Mouse (Mus musculus) CH12.LX (cell line): ENCODE measurements around the gene Babam1. TPM values are rescaled to one million over a fixed set of nuclear protein-coding genes. Genes with fewer than 3 reads are reported as not detected.

Experiments used
- DNase-seq: peaks from one replicate; pipeline ENCODE4 v3.0.0-alpha.2; 2013; ENCODE audit errors: extremely low read depth
- H3K27ac ChIP-seq: 2 replicates; pipeline ENCODE4 v1.5.1; 2012; ENCODE audit warnings: low read depth, mild to moderate bottlenecking, control low read depth, moderate library complexity; ENCODE audit not compliant: insufficient read depth
- H3K27me3 ChIP-seq: replicated peaks from 2 replicates; pipeline ENCODE3; 2012; ENCODE audit warnings: inconsistent platforms
- H3K36me3 ChIP-seq, 2 experiments: replicated peaks in 1 of 2; 2 replicates each; pipeline versions ENCODE3 to v1.6.1; 2012; ENCODE audit warnings: inconsistent platforms in 1 of 2, low read length in 1 of 2, mild to moderate bottlenecking in 1 of 2, mixed read lengths in 1 of 2, moderate library complexity in 1 of 2; ENCODE audit not compliant: control insufficient read depth in 1 of 2, insufficient read depth in 1 of 2
- H3K4me1 ChIP-seq, 2 experiments: 2 replicates each; pipeline ENCODE4 v1.6.1; 2012; ENCODE audit warnings: inconsistent platforms in 1 of 2, moderate library complexity in 1 of 2; ENCODE audit not compliant: insufficient read depth in 2 of 2, control insufficient read depth in 1 of 2
- H3K4me2 ChIP-seq: 2 replicates; pipeline ENCODE4 v1.6.1; 2012; ENCODE audit warnings: low read depth, mild to moderate bottlenecking, control low read depth; ENCODE audit not compliant: poor library complexity, insufficient read depth, severe bottlenecking
- H3K4me3 ChIP-seq, 3 experiments: fragments of 150-350 bp in 1 of 3; sonication (generic) in 1 of 3; replicated peaks in 1 of 3; 2 replicates each; pipeline versions ENCODE3 to v1.5.1; 2011 to 2012; ENCODE audit warnings: low read depth in 2 of 3, low read length in 2 of 3, mild to moderate bottlenecking in 2 of 3, moderate library complexity in 2 of 3, control low read depth in 1 of 3, improper control_type of control experiment in 1 of 3, inconsistent platforms in 1 of 3, mixed read lengths in 1 of 3; ENCODE audit not compliant: poor library complexity in 1 of 3
- H3K79me2 ChIP-seq: replicated peaks from 2 replicates; pipeline ENCODE4 v1.6.1; 2012; ENCODE audit warnings: mild to moderate bottlenecking, moderate library complexity; ENCODE audit not compliant: control insufficient read depth, poor library complexity, insufficient read depth, severe bottlenecking; ENCODE audit errors: extremely low read depth
- H3K9ac ChIP-seq: 2 replicates; pipeline ENCODE4 v1.6.1; 2012; ENCODE audit warnings: low read depth, mild to moderate bottlenecking, control low read depth, moderate library complexity; ENCODE audit not compliant: insufficient read depth
- H3K9me3 ChIP-seq: replicated peaks from 2 replicates; pipeline ENCODE3; 2012; ENCODE audit warnings: low read length, inconsistent platforms, mixed read lengths
- BHLHE40 ChIP-seq: IDR thresholded peaks from 2 replicates; pipeline ENCODE4 v1.6.1; 2011; ENCODE audit warnings: mild to moderate bottlenecking, low read depth, low read length, improper control_type of control experiment
- CHD1 ChIP-seq: IDR thresholded peaks from 2 replicates; pipeline ENCODE4 v1.6.1; 2012; ENCODE audit warnings: low read depth, low read length, improper control_type of control experiment, inconsistent platforms
- CHD2 ChIP-seq: IDR thresholded peaks from 2 replicates; pipeline ENCODE4 v1.6.1; 2011; ENCODE audit warnings: low read length, improper control_type of control experiment
- CTCF ChIP-seq, 2 experiments: IDR thresholded peaks in 1 of 2; conservative IDR thresholded peaks in 1 of 2; 2 replicates each; pipeline ENCODE4 v1.5.1; 2011 to 2012; ENCODE audit warnings: low read depth in 2 of 2, low read length in 2 of 2, improper control_type of control experiment in 1 of 2, inconsistent platforms in 1 of 2, mild to moderate bottlenecking in 1 of 2, moderate library complexity in 1 of 2
- E2F4 ChIP-seq: IDR thresholded peaks from 2 replicates; pipeline ENCODE4 v1.6.1; 2011; ENCODE audit warnings: low read depth, low read length, improper control_type of control experiment; ENCODE audit not compliant: insufficient replicate concordance
- ELF1 ChIP-seq: IDR thresholded peaks from 2 replicates; pipeline ENCODE4 v1.6.1; 2014; ENCODE audit warnings: low read depth, mild to moderate bottlenecking, inconsistent platforms, low read length, improper control_type of control experiment
- EP300 ChIP-seq: IDR thresholded peaks from 2 replicates; pipeline ENCODE4 v1.6.1; 2011; ENCODE audit warnings: low read length, improper control_type of control experiment
- ETS1 ChIP-seq: conservative IDR thresholded peaks from 2 replicates; pipeline ENCODE4 v1.6.1; 2012; ENCODE audit warnings: low read depth, mild to moderate bottlenecking, inconsistent platforms, low read length, improper control_type of control experiment, moderate library complexity
- HCFC1 ChIP-seq: IDR thresholded peaks from 2 replicates; pipeline ENCODE4 v1.6.1; 2012; ENCODE audit warnings: low read depth, mild to moderate bottlenecking, inconsistent platforms, low read length, improper control_type of control experiment
- IRF4 ChIP-seq: IDR thresholded peaks from 2 replicates; pipeline ENCODE4 v1.6.1; 2014; ENCODE audit warnings: low read depth, mild to moderate bottlenecking, inconsistent platforms, low read length, improper control_type of control experiment
- JUN ChIP-seq: IDR thresholded peaks from 2 replicates; pipeline ENCODE4 v1.6.1; 2011; ENCODE audit warnings: low read depth, mild to moderate bottlenecking, low read length, improper control_type of control experiment, moderate library complexity; ENCODE audit not compliant: insufficient read depth
- MAZ ChIP-seq: IDR thresholded peaks from 2 replicates; pipeline ENCODE4 v1.6.1; 2012; ENCODE audit warnings: low read depth, mild to moderate bottlenecking, inconsistent platforms, low read length, improper control_type of control experiment, moderate library complexity
- MEF2A ChIP-seq: IDR thresholded peaks from 2 replicates; pipeline ENCODE4 v1.6.1; 2014; ENCODE audit warnings: low read depth, mild to moderate bottlenecking, inconsistent platforms, low read length, improper control_type of control experiment, borderline replicate concordance
- MYC ChIP-seq: IDR thresholded peaks from 2 replicates; pipeline ENCODE4 v1.6.1; 2011; ENCODE audit warnings: low read depth, mild to moderate bottlenecking, improper control_type of control experiment, low read length
- NRF1 ChIP-seq: IDR thresholded peaks from 2 replicates; pipeline ENCODE4 v1.6.1; 2014; ENCODE audit warnings: low read depth, mild to moderate bottlenecking, inconsistent platforms, low read length, improper control_type of control experiment, moderate library complexity
- POLR2A ChIP-seq: IDR thresholded peaks from 2 replicates; pipeline ENCODE4 v1.6.1; 2011; ENCODE audit warnings: low read depth, mild to moderate bottlenecking, improper control_type of control experiment, low read length
- RAD21 ChIP-seq: IDR thresholded peaks from 2 replicates; pipeline ENCODE4 v1.6.1; 2011; ENCODE audit warnings: low read depth, mild to moderate bottlenecking, low read length, improper control_type of control experiment, moderate library complexity
- RCOR1 ChIP-seq: conservative IDR thresholded peaks from 2 replicates; pipeline ENCODE4 v1.6.1; 2012; ENCODE audit warnings: low read depth, mild to moderate bottlenecking, inconsistent platforms, low read length, improper control_type of control experiment
- SIN3A ChIP-seq: IDR thresholded peaks from 2 replicates; pipeline ENCODE4 v1.6.1; 2012; ENCODE audit warnings: low read length, improper control_type of control experiment, inconsistent platforms
- TBP ChIP-seq: conservative IDR thresholded peaks from 2 replicates; pipeline ENCODE4 v1.6.1; 2011; ENCODE audit warnings: low read depth, low read length, improper control_type of control experiment
- UBTF ChIP-seq: IDR thresholded peaks from 2 replicates; pipeline ENCODE4 v1.6.1; 2012; ENCODE audit warnings: low read depth, mild to moderate bottlenecking, inconsistent platforms, low read length, improper control_type of control experiment, moderate library complexity
- USF1 ChIP-seq: IDR thresholded peaks from 2 replicates; pipeline ENCODE4 v1.6.1; 2014; ENCODE audit warnings: low read depth, mild to moderate bottlenecking, inconsistent platforms, low read length, improper control_type of control experiment
- ZMIZ1 ChIP-seq: IDR thresholded peaks from 2 replicates; pipeline ENCODE4 v1.6.1; 2012; ENCODE audit warnings: low read depth, mild to moderate bottlenecking, inconsistent platforms, low read length, improper control_type of control experiment
- ZNF384 ChIP-seq: IDR thresholded peaks from 2 replicates; pipeline ENCODE4 v1.6.1; 2012; ENCODE audit warnings: low read depth, low read length, improper control_type of control experiment, inconsistent platforms
- dilution Hi-C: fragments of 300-500 bp; cut with MboI; formaldehyde crosslinking; loops from 2 replicates; pipeline ENCODE4 v1.14.3; 2020; ENCODE audit warnings: low sequenced_read_pairs; ENCODE audit not compliant: extremely low pct_unique_long_range_greater_than_20kb, extremely low pct_ligation_motif_present
- in situ Hi-C: fragments of 300-500 bp; cut with MboI; formaldehyde crosslinking; loops from 3 replicates; pipeline ENCODE4 v1.14.3; 2019; ENCODE audit warnings: low sequenced_read_pairs, low pct_ligation_motif_present, low pct_unique_long_range_greater_than_20kb, mixed read lengths
- polyA plus RNA-seq: library from polyadenylated mRNA; unstranded; fragments of >175 nt; gene quantifications from 2 replicates; pipeline ENCODE4 v1.2.1, GENCODE M21; 2012; ENCODE audit warnings: low read depth; ENCODE audit not compliant: insufficient read length
- total RNA-seq, 2 experiments: library from RNA; depleted of rRNA; stranded (reverse); fragments of 300-350 nt in 1 of 2; fragments of >200 nt in 1 of 2; gene quantifications; 2 replicates each; pipeline ENCODE4 v1.2.3; 2012 to 2014

Babam1 gene
- total and polyA plus RNA-seq, 3 experiments = 56.7 to 137 (median 67.3) TPM

GRCm38 (mm10) chr8:71375581-71376422 is 20.9 kb upstream of the Babam1 start:
- no peak overlapping the region for H3K9ac ChIP-seq
- H3K27ac ChIP-seq = no peak overlapping the region
- peaks cover 21 to 63% of the 10 kb centered on the region in 2 experiments for H3K36me3 ChIP-seq
- dilution Hi-C loops = no loop called here
- H3K9me3 ChIP-seq = peaks cover 9% of the 10 kb centered on the region
- no peak overlapping the region for H3K4me3 ChIP-seq
- no peak overlapping the region for H3K4me2 ChIP-seq
- TF ChIP-seq ETS1 (no peak), IRF4 (no peak), RCOR1 (no peak), USF1 (no peak), NRF1 (no peak), EP300 (no peak), HCFC1 (no peak), POLR2A (no peak), MAZ (no peak), UBTF (no peak), ZNF384 (no peak), JUN (no peak), BHLHE40 (no peak), ZMIZ1 (no peak), CHD2 (no peak), CTCF (conservative IDR thresholded peaks at IDR 0.05 in 1 of 2, IDR thresholded peaks at IDR 0.05 in 1 of 2; ENCODE audit: low read depth in 2 of 2, low read length in 2 of 2) (no peak), SIN3A (no peak)
- TF ChIP-seq, all 38 proteins: peak for 0
- no peak for DNase-seq
- peaks cover 17 to 50% of the 10 kb centered on the region in 2 experiments for H3K4me1 ChIP-seq
- no peaks in the 10 kb centered on the region for H3K79me2 ChIP-seq
- no peaks in the 10 kb centered on the region for H3K27me3 ChIP-seq
- in situ Hi-C loops = no loop called here

- Histone ChIP-seq H3K4me3 (no peak overlapping the region), H3K4me2 (no peak overlapping the region), H3K79me2 (no peaks in the 10 kb centered on the region), H3K27ac (no peak overlapping the region), H3K4me1 (peaks cover 17 to 52% of the 10 kb centered on the region in 2 experiments), H3K9ac (no peak overlapping the region), H3K27me3 (no peaks in the 10 kb centered on the region), H3K9me3 (peaks cover 9% of the 10 kb centered on the region), H3K36me3 (peaks cover 21 to 63% of the 10 kb centered on the region in 2 experiments)
- dilution Hi-C loops = no loop called here
- no peak for DNase-seq
- no peak for TF ChIP-seq ELF1
- TF ChIP-seq CHD1 = no peak
- TF ChIP-seq BHLHE40 = no peak
- no peak for TF ChIP-seq SIN3A
- no peak for TF ChIP-seq MYC
- no peak for TF ChIP-seq TBP
- TF ChIP-seq E2F4 = no peak
- TF ChIP-seq ETS1 = no peak
- TF ChIP-seq RAD21 = no peak
- no peak for TF ChIP-seq POLR2A
- no peak for TF ChIP-seq CHD2
- no peak for TF ChIP-seq USF1
- no peak for TF ChIP-seq EP300
- TF ChIP-seq MAZ = no peak
- TF ChIP-seq MEF2A = no peak
- in situ Hi-C loops = no loop called here
Observed at GRCm38 (mm10) chr8:71376423-71377030, 20.1 kb upstream of the Babam1 start.
